In the genomic region with DNA sequence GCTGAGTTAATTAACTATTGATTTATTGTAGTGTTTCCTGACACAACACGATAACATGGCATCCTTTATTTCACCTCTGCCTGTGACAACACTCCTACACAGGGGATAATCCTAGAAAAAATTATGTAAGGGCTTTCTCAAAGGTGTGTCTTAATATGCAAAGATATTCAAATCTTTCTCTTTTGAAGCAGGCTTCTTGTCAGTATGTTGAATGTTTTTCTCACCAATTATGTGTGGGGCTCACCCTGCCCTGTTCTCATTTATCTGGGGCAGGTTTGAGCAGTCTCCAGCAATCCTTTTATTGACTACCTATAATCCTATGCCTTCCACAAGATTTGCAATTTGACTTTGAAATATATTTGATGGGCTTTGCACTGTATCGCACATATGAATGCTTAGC, we compare ENCODE assay signal across 28 mouse cellular contexts.
DNase-seq lines count a peak whose midpoint lies in the region; ATAC-seq lines count a peak whose summit lies in the region.
"Had no signal": no experiment of that assay in that cellular context is flagged by ENCODE, and none has a peak within 500 bp of the region (broad histone marks: within the 10 kb centered on the region; RNA-seq: fewer than 3 reads in every experiment).

No protein-coding gene starts in this region.

- H3K4me2 ChIP-seq in forebrain, embryonic 16.5 days (ENCODE audit: low read length), result no peak overlapping the region
- no peak overlapping the region for H3K4me2 ChIP-seq in forebrain, embryonic 13.5 days
- H3K4me2 ChIP-seq in hindbrain, embryonic 13.5 days, result no peak overlapping the region
- H3K4me2 ChIP-seq in hindbrain, embryonic 16.5 days (ENCODE audit: low read length), result no peak overlapping the region
- no peak overlapping the region for H3K4me2 ChIP-seq in midbrain, embryonic 15.5 days
- no peak overlapping the region for H3K4me2 ChIP-seq in midbrain, embryonic 16.5 days (ENCODE audit: low read length)
- H3K4me2 ChIP-seq: embryonic facial prominence, embryonic 13.5 days; heart, embryonic 13.5 days; hindbrain, embryonic 15.5 days; intestine, embryonic 15.5 days had no signal

- H3K9ac ChIP-seq in forebrain, embryonic 16.5 days (replicated peaks; ENCODE audit: low read depth, low read length), result no peak overlapping the region
- no peak overlapping the region for H3K9ac ChIP-seq in forebrain, embryonic 13.5 days
- no peak overlapping the region for H3K9ac ChIP-seq in hindbrain, embryonic 13.5 days
- H3K9ac ChIP-seq in hindbrain, embryonic 16.5 days (ENCODE audit: low read depth, low read length), result no peak overlapping the region
- no peak overlapping the region for H3K9ac ChIP-seq in midbrain, embryonic 15.5 days
- H3K9ac ChIP-seq in midbrain, embryonic 16.5 days (ENCODE audit: low read depth, low read length), result no peak overlapping the region
- H3K9ac ChIP-seq: embryonic facial prominence, embryonic 13.5 days; heart, embryonic 13.5 days; hindbrain, embryonic 15.5 days; intestine, embryonic 15.5 days had no signal

- no peaks in the 10 kb centered on the region for H3K27me3 ChIP-seq in forebrain, embryonic 16.5 days (replicated peaks; ENCODE audit: control insufficient read depth, insufficient read depth, low read length)
- H3K27me3 ChIP-seq in forebrain, embryonic 13.5 days, result no peaks in the 10 kb centered on the region
- no peaks in the 10 kb centered on the region for H3K27me3 ChIP-seq in hindbrain, embryonic 13.5 days
- H3K27me3 ChIP-seq in hindbrain, embryonic 16.5 days (replicated peaks; ENCODE audit: control insufficient read depth, insufficient read depth, low read length), result no peaks in the 10 kb centered on the region
- H3K27me3 ChIP-seq in midbrain, embryonic 15.5 days (replicated peaks), result no peaks in the 10 kb centered on the region
- H3K27me3 ChIP-seq in midbrain, embryonic 16.5 days (ENCODE audit: control insufficient read depth, insufficient read depth, low read depth, low read length), result no peaks in the 10 kb centered on the region
- H3K27me3 ChIP-seq: embryonic facial prominence, embryonic 13.5 days; heart, embryonic 13.5 days; hindbrain, embryonic 15.5 days; intestine, embryonic 15.5 days had no signal

- no peak for DNase-seq in kidney, adult 8-10 months
- DNase-seq: adrenal gland, adult 2 months; adrenal gland, postnatal 14 days; cerebellum, adult 11 months; cerebellum, adult 2 months; cerebellum, postnatal 10 days; cerebellum, postnatal 36 days; embryo, embryonic 11 days; gastrocnemius, postnatal 10 days; gastrocnemius, postnatal 36 days; heart, adult 2 months; heart, postnatal 14 days; heart, postnatal 4 days; kidney, adult 11 months had no signal

- peak; percentile 46; the same call in 1 of the 2 replicates for ATAC-seq in forebrain, embryonic 16.5 days
- no peak for ATAC-seq in forebrain, embryonic 13.5 days
- ATAC-seq in hindbrain, embryonic 13.5 days (ENCODE audit: low FRiP score), result 0 out of 2 replicates have a peak, but pooled peaks have one; percentile 24
- no peak for ATAC-seq in hindbrain, embryonic 16.5 days
- ATAC-seq in midbrain, embryonic 15.5 days (replicated peaks), result peak; percentile 56
- 0 out of 2 replicates have a peak, but pooled peaks have one; percentile 47 for ATAC-seq in midbrain, embryonic 16.5 days
- ATAC-seq: CD4-positive, CD25-positive, alpha-beta regulatory T cell, adult 4 months; intestine, embryonic 15.5 days had no signal

- no peaks in the 10 kb centered on the region for H3K36me3 ChIP-seq in forebrain, embryonic 16.5 days (ENCODE audit: control insufficient read depth, insufficient read depth)
- no peaks in the 10 kb centered on the region for H3K36me3 ChIP-seq in forebrain, embryonic 13.5 days (ENCODE audit: poor library complexity, severe bottlenecking)
- H3K36me3 ChIP-seq in hindbrain, embryonic 13.5 days, result no peaks in the 10 kb centered on the region
- H3K36me3 ChIP-seq in hindbrain, embryonic 16.5 days (ENCODE audit: control insufficient read depth, insufficient read depth, low read length), result no peaks in the 10 kb centered on the region
- no peaks in the 10 kb centered on the region for H3K36me3 ChIP-seq in midbrain, embryonic 15.5 days (replicated peaks)
- H3K36me3 ChIP-seq in midbrain, embryonic 16.5 days (ENCODE audit: control insufficient read depth, insufficient read depth, low read length), result no peaks in the 10 kb centered on the region
- H3K36me3 ChIP-seq: embryonic facial prominence, embryonic 10.5 days; embryonic facial prominence, embryonic 13.5 days; heart, embryonic 10.5 days; heart, embryonic 13.5 days; hindbrain, embryonic 15.5 days; intestine, embryonic 15.5 days had no signal

- H3K4me3 ChIP-seq in forebrain, embryonic 16.5 days (replicated peaks; ENCODE audit: low read length), result no peak overlapping the region
- no peak overlapping the region for H3K4me3 ChIP-seq in forebrain, embryonic 13.5 days
- H3K4me3 ChIP-seq in hindbrain, embryonic 13.5 days, result no peak overlapping the region
- H3K4me3 ChIP-seq in hindbrain, embryonic 16.5 days (ENCODE audit: low read length), result no peak overlapping the region
- H3K4me3 ChIP-seq in midbrain, embryonic 15.5 days, result no peak overlapping the region
- H3K4me3 ChIP-seq in midbrain, embryonic 16.5 days (ENCODE audit: low read depth, low read length), result no peak overlapping the region
- H3K4me3 ChIP-seq: embryonic facial prominence, embryonic 10.5 days; embryonic facial prominence, embryonic 13.5 days; erythroblast, embryonic 14.5 days; heart, adult 2 months; heart, embryonic 10.5 days; heart, embryonic 13.5 days; hindbrain, embryonic 15.5 days; intestine, embryonic 15.5 days had no signal

- peak overlapping the region; percentile 24; the same call in 1 of the 2 replicates for H3K27ac ChIP-seq in forebrain, embryonic 16.5 days (ENCODE audit: low read length)
- H3K27ac ChIP-seq in forebrain, embryonic 13.5 days, result no peak overlapping the region
- H3K27ac ChIP-seq in hindbrain, embryonic 13.5 days, result peak overlapping the region; percentile 14; the same call in 1 of the 2 replicates
- H3K27ac ChIP-seq in hindbrain, embryonic 16.5 days (ENCODE audit: low read depth, low read length), result no peak overlapping the region
- no peak overlapping the region; the same call in 1 of the 2 replicates for H3K27ac ChIP-seq in midbrain, embryonic 15.5 days
- no peak overlapping the region; the same call in 1 of the 2 replicates for H3K27ac ChIP-seq in midbrain, embryonic 16.5 days (ENCODE audit: low read length)
- H3K27ac ChIP-seq: embryonic facial prominence, embryonic 10.5 days; embryonic facial prominence, embryonic 13.5 days; heart, adult 2 months; heart, embryonic 10.5 days; heart, embryonic 13.5 days; hindbrain, embryonic 15.5 days; intestine, embryonic 15.5 days had no signal

- no peaks in the 10 kb centered on the region; the same call in 1 of the 2 replicates for H3K4me1 ChIP-seq in forebrain, embryonic 16.5 days (replicated peaks; ENCODE audit: control insufficient read depth, insufficient read depth, low read length)
- H3K4me1 ChIP-seq in forebrain, embryonic 13.5 days, result peaks cover 30% of the 10 kb centered on the region
- H3K4me1 ChIP-seq in hindbrain, embryonic 13.5 days (replicated peaks), result peaks cover 10% of the 10 kb centered on the region
- no peaks in the 10 kb centered on the region for H3K4me1 ChIP-seq in hindbrain, embryonic 16.5 days (ENCODE audit: control insufficient read depth, insufficient read depth, low read depth, low read length)
- H3K4me1 ChIP-seq in midbrain, embryonic 15.5 days, result peaks cover 3% of the 10 kb centered on the region; the same call in 1 of the 2 replicates
- H3K4me1 ChIP-seq in midbrain, embryonic 16.5 days (ENCODE audit: control insufficient read depth, insufficient read depth, low read length), result no peaks in the 10 kb centered on the region
- H3K4me1 ChIP-seq: embryonic facial prominence, embryonic 13.5 days had no signal

- 39% methylated on average over 2 of the region's 2 CpGs for WGBS in forebrain, embryonic 16.5 days
- 48% methylated on average over 2 of the region's 2 CpGs for WGBS in forebrain, embryonic 13.5 days
- WGBS in hindbrain, embryonic 13.5 days, result 60% methylated on average over 2 of the region's 2 CpGs
- 55% methylated on average over 2 of the region's 2 CpGs for WGBS in hindbrain, embryonic 16.5 days
- 57% methylated on average over 2 of the region's 2 CpGs for WGBS in midbrain, embryonic 15.5 days
- WGBS in midbrain, embryonic 16.5 days, result 65% methylated on average over 2 of the region's 2 CpGs

- H3K9me3 ChIP-seq in forebrain, embryonic 16.5 days (ENCODE audit: control insufficient read depth, low read length), result no peaks in the 10 kb centered on the region
- H3K9me3 ChIP-seq in forebrain, embryonic 13.5 days (replicated peaks), result no peaks in the 10 kb centered on the region
- no peaks in the 10 kb centered on the region for H3K9me3 ChIP-seq in hindbrain, embryonic 13.5 days
- no peaks in the 10 kb centered on the region for H3K9me3 ChIP-seq in hindbrain, embryonic 16.5 days (ENCODE audit: control insufficient read depth, low read length)
- no peaks in the 10 kb centered on the region for H3K9me3 ChIP-seq in midbrain, embryonic 15.5 days
- H3K9me3 ChIP-seq in midbrain, embryonic 16.5 days (replicated peaks; ENCODE audit: control insufficient read depth, low read length, poor library complexity, severe bottlenecking), result no peaks in the 10 kb centered on the region
- H3K9me3 ChIP-seq: embryonic facial prominence, embryonic 10.5 days; embryonic facial prominence, embryonic 13.5 days; heart, embryonic 10.5 days; heart, embryonic 13.5 days; hindbrain, embryonic 15.5 days; intestine, embryonic 15.5 days had no signal

Comparison
In these comparisons a context has a peak if more than half of its experiments do, and no peak if none do; other contexts are left out.
1. ATAC-seq: peak in forebrain, embryonic 16.5 days (single experiment), hindbrain, embryonic 13.5 days (single experiment), midbrain, embryonic 15.5 days (single experiment) and midbrain, embryonic 16.5 days (single experiment); none in forebrain, embryonic 13.5 days (single experiment) and hindbrain, embryonic 16.5 days (single experiment).
2. H3K27ac ChIP-seq: peak in forebrain, embryonic 16.5 days (single experiment) and hindbrain, embryonic 13.5 days (single experiment); none in forebrain, embryonic 13.5 days (single experiment), hindbrain, embryonic 16.5 days (single experiment), midbrain, embryonic 15.5 days (single experiment) and midbrain, embryonic 16.5 days (single experiment).